Mouse (Mus musculus): ENCODE data around the gene Fancm. TPM values are rescaled to one million over a fixed set of nuclear protein-coding genes. Genes with fewer than 3 reads are reported as not detected.

Gene Fancm
- total RNA-seq (2023): 10 to 100 TPM in 1 of 2 experiments, 1 to 10 TPM in 1; 8.0 to 10.5 TPM

GRCm38 (mm10) chr12:65075085-65075732 lies at the start of gene Fancm:
Fancm (plus strand) TSS chr12:65075603.

DNA sequence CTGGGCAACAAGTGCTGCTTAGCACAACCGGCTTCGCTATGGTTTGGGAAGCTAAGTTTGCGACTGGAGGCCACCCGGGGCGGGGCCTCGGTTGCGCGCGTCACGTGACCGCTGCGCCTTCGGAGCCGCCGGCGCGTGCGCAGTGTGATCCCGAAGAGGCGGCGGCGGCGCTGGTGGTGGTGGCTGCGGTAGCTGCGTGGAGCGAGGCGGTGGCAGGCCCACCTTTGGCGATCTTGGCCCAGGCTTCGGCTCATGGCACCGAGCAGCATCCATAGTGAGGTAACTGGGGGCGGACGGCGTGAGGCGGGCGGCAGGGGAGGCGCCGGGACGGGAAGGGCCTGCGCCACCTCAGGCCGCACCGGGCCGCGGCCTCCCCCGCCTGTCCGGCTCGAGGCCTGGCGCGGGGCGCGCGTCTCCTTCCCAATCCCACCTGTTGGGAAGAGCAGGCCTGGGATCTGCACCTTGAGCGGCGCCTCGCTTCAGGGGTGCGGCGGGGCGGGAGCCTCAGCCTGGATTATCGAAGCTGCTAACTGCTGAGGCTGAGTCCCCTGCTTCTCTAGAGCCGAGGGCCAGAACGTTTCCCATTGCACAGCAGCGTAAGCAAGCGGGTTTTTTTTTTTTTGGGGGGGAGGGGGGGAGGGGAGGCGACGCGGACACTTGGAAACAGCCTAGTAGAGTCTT lies 39.1 kb upstream of the Fancm start, which contains the start of gene Prpf39:
Gene Prpf39, plus strand, starts transcription at position 144 of the 681 bp plus-strand sequence.

DNA sequence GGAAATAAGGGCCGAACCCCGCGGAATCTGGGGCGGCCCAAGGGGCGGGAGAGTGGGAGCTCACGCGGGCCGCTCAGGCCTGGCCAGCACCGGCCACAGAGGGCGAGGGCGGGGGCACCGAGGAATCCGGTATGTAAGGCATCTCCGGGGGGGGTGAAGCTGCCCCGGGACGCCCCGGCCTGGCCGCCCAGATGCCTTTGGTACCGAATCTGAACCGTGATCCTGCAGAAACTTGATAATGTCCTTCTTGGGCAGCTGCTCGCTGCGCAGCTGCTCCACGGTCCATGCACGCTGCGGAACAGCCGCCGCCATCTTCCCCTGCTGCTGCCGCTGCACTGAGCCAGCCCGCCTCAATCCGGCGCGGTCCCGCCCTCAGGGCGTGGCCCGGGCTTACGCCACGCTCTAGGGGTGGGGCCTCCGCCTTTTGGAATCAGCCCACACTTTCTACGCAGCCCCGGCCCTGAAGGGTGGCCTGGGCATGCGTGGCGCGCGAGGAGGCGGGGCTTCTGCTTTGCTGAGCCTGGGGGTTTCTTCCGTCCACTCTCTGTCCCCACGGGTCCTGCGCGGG lies 1.7 kb upstream of the Fancm start, which contains the start of gene Fkbp3:
Gene Fkbp3, minus strand, starts transcription at position 397 of the 568 bp plus-strand sequence.

GRCm38 (mm10) chr12:65172021-65172951 lies 96.9 kb downstream of the Fancm start, which contains the start of gene Mis18bp1:
Mis18bp1 (minus strand) TSS chr12:65172604.

Other genes starting within 250 kb of the Fancm start
- gene Gm527, start 157.7 kb upstream of the Fancm start, total RNA-seq (2023): 1 to 10 TPM; 3.0 to 3.7 TPM
- gene Klhl28, start 110.1 kb upstream of the Fancm start, total RNA-seq (2023): 10 to 100 TPM; 18.7 to 20.1 TPM
- 10 to 100 TPM; 25.7 to 28.5 TPM for gene Togaram1, start 109.8 kb upstream of the Fancm start, total RNA-seq (2023)
- 10 to 100 TPM; 45.7 to 52.7 TPM for gene Prpf39, start 39.3 kb upstream of the Fancm start, total RNA-seq (2023)
- gene Fkbp3, start 1.6 kb upstream of the Fancm start, total RNA-seq (2023): 10 to 100 TPM; 22.5 to 23.5 TPM
- 10 to 100 TPM; 16.9 to 18.3 TPM for gene Mis18bp1, start 97.0 kb downstream of the Fancm start, total RNA-seq (2023)
- not detected for gene Wdr20rt, start 149.9 kb downstream of the Fancm start, total RNA-seq (2023)